Mouse (Mus musculus) megakaryocyte, embryonic 14.5 days (primary cell): ENCODE measurements at regions not wholly inside any gene's neighbourhood (a gene's known extent, or its start where the extent isn't known, plus 50 kb on each side); places are given as distances from the start of the nearest gene placed in this dataset.

Experiments used
- H3K27me3 ChIP-seq: replicated peaks from 2 replicates; pipeline ENCODE3; 2012; ENCODE audit warnings: inconsistent platforms
- H3K36me3 ChIP-seq: replicated peaks from 2 replicates; pipeline ENCODE3; 2012; ENCODE audit warnings: low read length, inconsistent platforms, mixed read lengths
- H3K4me1 ChIP-seq: 2 replicates; pipeline ENCODE4 v1.6.1; 2012; ENCODE audit warnings: inconsistent platforms
- H3K4me3 ChIP-seq: replicated peaks from 2 replicates; pipeline ENCODE3; 2012; ENCODE audit warnings: moderate library complexity, mild to moderate bottlenecking, inconsistent platforms
- H3K9me3 ChIP-seq: 2 replicates; pipeline ENCODE4 v1.6.1; 2012; ENCODE audit warnings: inconsistent platforms
- FLI1 ChIP-seq: IDR thresholded peaks from 2 replicates; pipeline ENCODE4 v1.6.1; 2012; ENCODE audit warnings: low read length, inconsistent platforms, mixed read lengths
- GATA1 ChIP-seq: IDR thresholded peaks from 3 replicates; pipeline ENCODE4 v1.6.1; 2012; ENCODE audit warnings: mixed read lengths, low read length, inconsistent platforms, borderline replicate concordance

DNA sequence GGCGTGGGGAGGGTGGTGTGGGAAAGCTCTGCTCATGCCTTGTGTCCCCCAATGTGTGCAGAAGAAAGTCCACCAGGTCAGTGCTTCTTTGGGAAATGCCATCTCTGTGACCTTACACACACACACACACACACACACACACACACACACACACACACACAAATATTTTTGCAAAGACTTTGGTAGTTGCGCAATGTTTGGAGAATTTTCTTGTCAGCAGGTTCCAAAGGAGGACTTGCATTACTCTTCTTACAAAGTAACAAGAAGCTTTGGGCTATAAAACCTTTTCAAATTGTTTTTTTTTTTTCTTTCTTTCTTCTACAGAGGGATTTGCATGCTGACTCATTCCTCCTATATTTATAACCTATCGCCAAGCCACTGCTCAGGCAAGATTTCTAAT lies 59.1 kb upstream of the Npvf start:
- no peaks in the 10 kb centered on the region for H3K4me1 ChIP-seq
- no peaks in the 10 kb centered on the region for H3K36me3 ChIP-seq
- TF ChIP-seq FLI1 (no peak), GATA1 (no peak)
- no peaks in the 10 kb centered on the region for H3K9me3 ChIP-seq
- H3K4me3 ChIP-seq: no peak overlapping the region
- peaks cover 2% of the 10 kb centered on the region for H3K27me3 ChIP-seq

- Histone ChIP-seq H3K4me1 (no peaks in the 10 kb centered on the region), H3K36me3 (no peaks in the 10 kb centered on the region), H3K27me3 (no peaks in the 10 kb centered on the region), H3K4me3 (no peak overlapping the region), H3K9me3 (no peaks in the 10 kb centered on the region)
- TF ChIP-seq GATA1 (no peak), FLI1 (no peak)
Observed at GRCm38 (mm10) chr6:50718631-50719030, 64.4 kb upstream of the Npvf start.

GRCm38 (mm10) chr6:50720346-50720745 lies 66.1 kb upstream of the Npvf start:
- Histone ChIP-seq H3K4me3 (no peak overlapping the region), H3K9me3 (no peaks in the 10 kb centered on the region), H3K27me3 (no peaks in the 10 kb centered on the region), H3K4me1 (no peaks in the 10 kb centered on the region), H3K36me3 (no peaks in the 10 kb centered on the region)
- TF ChIP-seq FLI1: no peak
- no peak for TF ChIP-seq GATA1

DNA sequence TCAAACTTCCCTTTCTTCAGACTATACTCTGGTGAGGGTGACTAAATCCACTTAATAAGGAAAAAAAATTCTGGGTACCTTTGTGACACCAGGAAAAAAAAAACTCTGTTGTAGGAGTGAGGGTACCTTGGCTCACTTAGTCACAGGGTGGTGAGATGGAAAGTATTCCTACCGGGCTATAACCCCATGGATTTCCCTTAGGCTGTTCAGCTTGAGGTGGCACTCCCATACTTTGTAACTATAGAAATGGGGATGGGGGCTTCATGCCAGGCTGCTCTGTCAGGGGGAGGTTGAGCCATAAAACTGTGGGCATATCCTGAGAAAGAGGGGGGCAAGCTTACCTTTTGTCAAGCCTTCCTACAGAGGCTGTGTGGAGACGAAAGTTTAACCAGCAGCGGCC lies 71.4 kb upstream of the Npvf start:
- Histone ChIP-seq H3K27me3 (no peaks in the 10 kb centered on the region), H3K9me3 (no peaks in the 10 kb centered on the region), H3K36me3 (no peaks in the 10 kb centered on the region), H3K4me1 (no peaks in the 10 kb centered on the region), H3K4me3 (no peak overlapping the region)
- TF ChIP-seq FLI1: no peak
- TF ChIP-seq GATA1: no peak

DNA sequence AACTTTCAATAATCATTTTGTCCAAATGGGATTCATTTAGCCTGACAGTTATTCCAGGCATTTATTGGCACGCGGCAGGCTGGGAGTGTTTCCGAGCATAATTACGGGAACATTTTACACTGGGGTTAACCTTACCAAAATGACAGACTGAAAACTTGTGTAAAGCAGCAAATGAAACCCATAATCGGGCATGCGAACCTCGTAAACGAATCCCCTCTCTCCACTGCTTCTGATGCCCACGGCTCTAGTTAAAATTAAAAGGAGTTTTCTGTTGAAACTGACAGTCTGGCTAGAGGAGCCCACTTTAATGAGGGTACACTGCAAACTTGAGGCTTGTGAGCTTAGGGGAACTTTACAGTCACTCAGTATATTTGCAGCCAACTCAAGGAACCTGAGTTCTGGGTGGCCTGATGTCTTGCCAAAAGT lies 71.9 kb upstream of the Npvf start:
- H3K4me1 ChIP-seq: no peaks in the 10 kb centered on the region
- no peak for TF ChIP-seq GATA1

GRCm38 (mm10) chr6:50730744-50731718 lies 76.8 kb upstream of the Npvf start:
- Histone ChIP-seq H3K36me3 (no peaks in the 10 kb centered on the region), H3K27me3 (no peaks in the 10 kb centered on the region), H3K9me3 (no peaks in the 10 kb centered on the region), H3K4me3 (no peak overlapping the region), H3K4me1 (no peaks in the 10 kb centered on the region)
- TF ChIP-seq GATA1: no peak
- no peak for TF ChIP-seq FLI1

More for the DNA sequence above, 71.9 kb upstream of the Npvf start:
- Histone ChIP-seq H3K27me3 (no peaks in the 10 kb centered on the region), H3K36me3 (no peaks in the 10 kb centered on the region), H3K4me3 (no peak overlapping the region), H3K9me3 (no peaks in the 10 kb centered on the region)

GRCm38 (mm10) chr6:50734701-50735100 lies 80.5 kb upstream of the Npvf start:
- Histone ChIP-seq H3K4me3 (no peak overlapping the region), H3K4me1 (no peaks in the 10 kb centered on the region), H3K27me3 (no peaks in the 10 kb centered on the region), H3K9me3 (no peaks in the 10 kb centered on the region), H3K36me3 (no peaks in the 10 kb centered on the region)
- TF ChIP-seq GATA1 (no peak), FLI1 (no peak)

DNA sequence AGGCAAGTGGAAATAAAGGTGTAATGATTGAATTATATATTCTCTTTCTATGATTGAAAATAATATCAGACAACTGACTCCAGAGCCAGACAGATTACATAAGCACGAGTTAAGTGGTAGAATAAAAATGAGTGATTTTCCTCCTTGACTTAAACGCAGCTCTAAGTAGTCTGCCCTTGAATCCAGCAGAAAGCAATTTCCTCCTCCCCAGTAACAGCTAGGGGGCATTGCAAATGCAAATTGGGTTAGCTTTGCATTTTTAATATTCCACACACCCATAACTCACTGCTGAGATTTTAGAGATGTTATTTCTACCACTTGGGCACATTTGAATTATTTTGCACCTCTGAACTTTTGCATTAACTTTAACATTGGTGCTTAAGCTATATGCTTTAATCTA lies 81.6 kb upstream of the Npvf start:
- no peaks in the 10 kb centered on the region for H3K4me1 ChIP-seq
- TF ChIP-seq GATA1: no peak
- TF ChIP-seq FLI1: no peak
- no peaks in the 10 kb centered on the region for H3K36me3 ChIP-seq
- no peaks in the 10 kb centered on the region for H3K27me3 ChIP-seq
- no peaks in the 10 kb centered on the region for H3K9me3 ChIP-seq
- no peak overlapping the region for H3K4me3 ChIP-seq

GRCm38 (mm10) chr6:50742009-50742408 lies 87.8 kb upstream of the Npvf start:
- no peaks in the 10 kb centered on the region for H3K4me1 ChIP-seq
- H3K9me3 ChIP-seq: no peaks in the 10 kb centered on the region
- no peaks in the 10 kb centered on the region for H3K36me3 ChIP-seq
- TF ChIP-seq GATA1 (no peak), FLI1 (no peak)
- peaks cover 2% of the 10 kb centered on the region for H3K27me3 ChIP-seq
- H3K4me3 ChIP-seq: no peak overlapping the region

DNA sequence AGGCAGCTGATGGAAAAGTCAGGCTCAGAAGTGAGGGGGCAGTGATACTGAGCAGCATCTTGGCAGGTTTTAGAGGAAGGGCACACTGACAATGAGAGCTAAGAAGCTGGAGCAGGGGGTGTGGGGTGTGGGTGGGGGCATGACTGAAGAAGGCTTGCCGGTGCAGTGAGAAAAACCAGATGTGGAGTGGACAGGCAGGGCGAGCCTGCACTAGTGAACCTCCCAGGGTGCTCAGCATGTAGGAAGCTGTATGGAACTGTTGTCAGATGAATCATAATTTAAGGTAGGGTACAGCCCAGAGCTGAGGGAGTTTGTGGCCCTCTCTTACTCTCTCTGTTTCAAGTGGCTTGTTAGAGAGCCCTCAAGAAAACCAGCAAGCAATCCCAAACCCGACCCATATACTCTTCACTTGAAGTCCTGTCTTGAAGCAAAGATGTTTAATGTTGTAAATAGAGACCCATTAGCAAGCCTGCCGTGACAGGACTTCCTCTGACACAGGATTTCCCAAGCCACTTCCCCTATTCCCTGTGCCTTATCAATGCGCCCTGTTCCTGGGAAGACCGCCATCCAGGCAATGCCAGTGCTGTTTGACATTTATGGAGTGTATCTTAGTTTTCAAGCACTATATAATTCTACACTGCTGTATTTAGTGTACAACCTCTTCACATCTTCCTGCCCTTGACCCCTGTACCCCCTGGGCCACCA lies 90.4 kb upstream of the Npvf start:
- Histone ChIP-seq H3K4me1 (no peaks in the 10 kb centered on the region), H3K27me3 (peaks cover 2% of the 10 kb centered on the region), H3K9me3 (no peaks in the 10 kb centered on the region), H3K4me3 (no peak overlapping the region), H3K36me3 (no peaks in the 10 kb centered on the region)
- TF ChIP-seq FLI1: no peak
- TF ChIP-seq GATA1: no peak
